Mouse (Mus musculus): Measurements from ENCODE around the gene Macc1. TPM values are rescaled to one million over a fixed set of nuclear protein-coding genes. Genes with fewer than 3 reads are reported as not detected.

Gene Macc1
- polyA plus RNA-seq, 1 experiment = 0.67 TPM

GRCm38 (mm10) chr12:119276282-119276681 is 37.8 kb upstream of the Macc1 start:
- H3K36me3 ChIP-seq (ENCODE audit: control insufficient read depth, insufficient read depth, low read length, poor library complexity, severe bottlenecking) = no peaks in the 10 kb centered on the region
- no peak overlapping the region for H3K27ac ChIP-seq (ENCODE audit: insufficient read depth, low read length)
- no peak overlapping the region for H3K9ac ChIP-seq (ENCODE audit: low read depth, poor library complexity, severe bottlenecking)
- no peaks in the 10 kb centered on the region for H3K27me3 ChIP-seq (ENCODE audit: control insufficient read depth, insufficient read depth, low read length, poor library complexity, severe bottlenecking)
- H3K9me3 ChIP-seq (replicated peaks; ENCODE audit: control insufficient read depth, insufficient read depth, low read length, poor library complexity, severe bottlenecking) = no peaks in the 10 kb centered on the region
- H3K4me1 ChIP-seq (ENCODE audit: control insufficient read depth, insufficient read depth, low read length) = no peaks in the 10 kb centered on the region
- TF ChIP-seq POLR2A (IDR thresholded peaks at IDR 0.05; ENCODE audit: insufficient read depth, low read length) (no peak), CTCF (IDR thresholded peaks at IDR 0.05; ENCODE audit: low read depth, low read length) (no peak), EP300 (IDR thresholded peaks at IDR 0.05; ENCODE audit: insufficient read depth, low read depth, low read length) (no peak)
- H3K4me3 ChIP-seq (ENCODE audit: low read depth, low read length) = no peak overlapping the region

- no peaks in the 10 kb centered on the region for H3K4me1 ChIP-seq (ENCODE audit: control insufficient read depth, insufficient read depth, low read length)
- H3K9me3 ChIP-seq (replicated peaks; ENCODE audit: control insufficient read depth, insufficient read depth, low read length, poor library complexity, severe bottlenecking) = no peaks in the 10 kb centered on the region
- H3K27me3 ChIP-seq (ENCODE audit: control insufficient read depth, insufficient read depth, low read length, poor library complexity, severe bottlenecking) = no peaks in the 10 kb centered on the region
- no peak overlapping the region for H3K9ac ChIP-seq (ENCODE audit: low read depth, poor library complexity, severe bottlenecking)
- no peak for TF ChIP-seq POLR2A (IDR thresholded peaks at IDR 0.05; ENCODE audit: insufficient read depth, low read length)
- TF ChIP-seq CTCF (IDR thresholded peaks at IDR 0.05; ENCODE audit: low read depth, low read length) = no peak
- TF ChIP-seq EP300 (IDR thresholded peaks at IDR 0.05; ENCODE audit: insufficient read depth, low read depth, low read length) = no peak
- H3K4me3 ChIP-seq (ENCODE audit: low read depth, low read length) = no peak overlapping the region
- H3K36me3 ChIP-seq (ENCODE audit: control insufficient read depth, insufficient read depth, low read length, poor library complexity, severe bottlenecking) = no peaks in the 10 kb centered on the region
- no peak overlapping the region for H3K27ac ChIP-seq (ENCODE audit: insufficient read depth, low read length)
These were observed 22.5 kb upstream of the Macc1 start for GRCm38 (mm10) chr12:119291618-119292017.

GRCm38 (mm10) chr12:119303618-119304017 is 10.5 kb upstream of the Macc1 start:
- no peaks in the 10 kb centered on the region for H3K36me3 ChIP-seq (ENCODE audit: control insufficient read depth, insufficient read depth, low read length, poor library complexity, severe bottlenecking)
- H3K4me3 ChIP-seq (ENCODE audit: low read depth, low read length) = no peak overlapping the region
- no peak overlapping the region for H3K9ac ChIP-seq (ENCODE audit: low read depth, poor library complexity, severe bottlenecking)
- H3K9me3 ChIP-seq (replicated peaks; ENCODE audit: control insufficient read depth, insufficient read depth, low read length, poor library complexity, severe bottlenecking) = no peaks in the 10 kb centered on the region
- TF ChIP-seq POLR2A (IDR thresholded peaks at IDR 0.05; ENCODE audit: insufficient read depth, low read length) (no peak), EP300 (IDR thresholded peaks at IDR 0.05; ENCODE audit: insufficient read depth, low read depth, low read length) (no peak), CTCF (IDR thresholded peaks at IDR 0.05; ENCODE audit: low read depth, low read length) (no peak)
- H3K27me3 ChIP-seq (ENCODE audit: control insufficient read depth, insufficient read depth, low read length, poor library complexity, severe bottlenecking) = no peaks in the 10 kb centered on the region
- H3K4me1 ChIP-seq (ENCODE audit: control insufficient read depth, insufficient read depth, low read length) = no peaks in the 10 kb centered on the region
- H3K27ac ChIP-seq (ENCODE audit: insufficient read depth, low read length) = no peak overlapping the region

GRCm38 (mm10) chr12:119313014-119313763 is 881 bp upstream of the Macc1 start:
- Histone ChIP-seq H3K9ac (ENCODE audit: low read depth, poor library complexity, severe bottlenecking) (no peak overlapping the region), H3K27ac (ENCODE audit: insufficient read depth, low read length) (no peak overlapping the region), H3K4me1 (ENCODE audit: control insufficient read depth, insufficient read depth, low read length) (no peaks in the 10 kb centered on the region), H3K4me3 (ENCODE audit: low read depth, low read length) (no peak overlapping the region), H3K27me3 (ENCODE audit: control insufficient read depth, insufficient read depth, low read length, poor library complexity, severe bottlenecking) (no peaks in the 10 kb centered on the region), H3K36me3 (ENCODE audit: control insufficient read depth, insufficient read depth, low read length, poor library complexity, severe bottlenecking) (no peaks in the 10 kb centered on the region), H3K9me3 (replicated peaks; ENCODE audit: control insufficient read depth, insufficient read depth, low read length, poor library complexity, severe bottlenecking) (no peaks in the 10 kb centered on the region)
- TF ChIP-seq POLR2A (IDR thresholded peaks at IDR 0.05; ENCODE audit: insufficient read depth, low read length) (no peak), CTCF (IDR thresholded peaks at IDR 0.05; ENCODE audit: low read depth, low read length) (no peak), EP300 (IDR thresholded peaks at IDR 0.05; ENCODE audit: insufficient read depth, low read depth, low read length) (no peak)

- Histone ChIP-seq H3K27me3 (ENCODE audit: control insufficient read depth, insufficient read depth, low read length, poor library complexity, severe bottlenecking) (no peaks in the 10 kb centered on the region), H3K4me1 (ENCODE audit: control insufficient read depth, insufficient read depth, low read length) (no peaks in the 10 kb centered on the region), H3K27ac (ENCODE audit: insufficient read depth, low read length) (no peak overlapping the region), H3K36me3 (ENCODE audit: control insufficient read depth, insufficient read depth, low read length, poor library complexity, severe bottlenecking) (no peaks in the 10 kb centered on the region), H3K9me3 (replicated peaks; ENCODE audit: control insufficient read depth, insufficient read depth, low read length, poor library complexity, severe bottlenecking) (no peaks in the 10 kb centered on the region), H3K9ac (ENCODE audit: low read depth, poor library complexity, severe bottlenecking) (no peak overlapping the region), H3K4me3 (ENCODE audit: low read depth, low read length) (no peak overlapping the region)
- TF ChIP-seq EP300 (IDR thresholded peaks at IDR 0.05; ENCODE audit: insufficient read depth, low read depth, low read length) (no peak), CTCF (IDR thresholded peaks at IDR 0.05; ENCODE audit: low read depth, low read length) (no peak), POLR2A (IDR thresholded peaks at IDR 0.05; ENCODE audit: insufficient read depth, low read length) (no peak)
These were observed 4.7 kb downstream of the Macc1 start for GRCm38 (mm10) chr12:119318799-119319198.

- Histone ChIP-seq H3K4me3 (ENCODE audit: low read depth, low read length) (no peak overlapping the region), H3K9ac (ENCODE audit: low read depth, poor library complexity, severe bottlenecking) (no peak overlapping the region), H3K9me3 (replicated peaks; ENCODE audit: control insufficient read depth, insufficient read depth, low read length, poor library complexity, severe bottlenecking) (no peaks in the 10 kb centered on the region), H3K36me3 (ENCODE audit: control insufficient read depth, insufficient read depth, low read length, poor library complexity, severe bottlenecking) (no peaks in the 10 kb centered on the region), H3K27ac (ENCODE audit: insufficient read depth, low read length) (no peak overlapping the region), H3K27me3 (ENCODE audit: control insufficient read depth, insufficient read depth, low read length, poor library complexity, severe bottlenecking) (no peaks in the 10 kb centered on the region), H3K4me1 (ENCODE audit: control insufficient read depth, insufficient read depth, low read length) (no peaks in the 10 kb centered on the region)
- TF ChIP-seq EP300 (IDR thresholded peaks at IDR 0.05; ENCODE audit: insufficient read depth, low read depth, low read length) = no peak
- TF ChIP-seq POLR2A (IDR thresholded peaks at IDR 0.05; ENCODE audit: insufficient read depth, low read length) = no peak
- no peak for TF ChIP-seq CTCF (IDR thresholded peaks at IDR 0.05; ENCODE audit: low read depth, low read length)
These were observed 11.3 kb downstream of the Macc1 start for GRCm38 (mm10) chr12:119325400-119325799.

All from ES-Bruce4 (cell line).